Mouse (Mus musculus): Measurements from ENCODE around the gene Pdpr. TPM values are rescaled to one million over a fixed set of nuclear protein-coding genes. Genes with fewer than 3 reads are reported as not detected.

Gene Pdpr
- total RNA-seq (2023), result 10 to 100 TPM; 11.4 to 15.0 TPM

GRCm38 (mm10) chr8:111093865-111094718 is at the start of gene Pdpr:
Gene Pdpr, plus strand, starts transcription at chr8:111094630.

DNA sequence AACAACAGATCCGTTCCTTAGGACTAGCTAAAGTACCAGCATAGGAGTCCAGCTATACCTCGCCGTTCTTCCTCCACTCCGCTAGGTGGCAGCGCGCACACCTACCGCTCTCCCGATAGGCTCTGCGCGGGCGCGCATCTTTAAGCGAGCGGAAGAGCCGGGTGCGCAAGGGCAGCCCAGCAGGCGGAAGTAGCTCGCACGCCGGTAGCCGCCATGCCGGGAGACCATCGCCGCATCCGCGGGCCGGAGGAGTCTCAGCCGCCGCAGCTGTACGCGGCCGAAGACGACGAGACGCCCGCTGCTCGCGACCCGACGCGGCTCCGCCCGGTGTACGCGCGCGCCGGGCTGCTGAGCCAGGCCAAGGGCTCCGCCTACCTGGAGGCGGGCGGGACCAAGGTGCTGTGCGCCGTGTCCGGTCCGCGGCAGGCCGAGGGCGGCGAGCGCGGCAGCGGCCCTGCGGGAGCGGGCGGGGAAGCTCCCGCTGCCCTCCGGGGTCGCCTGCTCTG is 38.2 kb upstream of the Pdpr start, which contains the start of gene Exosc6:
Gene Exosc6, plus strand, starts transcription at position 182 of the 506 bp plus-strand sequence.

DNA sequence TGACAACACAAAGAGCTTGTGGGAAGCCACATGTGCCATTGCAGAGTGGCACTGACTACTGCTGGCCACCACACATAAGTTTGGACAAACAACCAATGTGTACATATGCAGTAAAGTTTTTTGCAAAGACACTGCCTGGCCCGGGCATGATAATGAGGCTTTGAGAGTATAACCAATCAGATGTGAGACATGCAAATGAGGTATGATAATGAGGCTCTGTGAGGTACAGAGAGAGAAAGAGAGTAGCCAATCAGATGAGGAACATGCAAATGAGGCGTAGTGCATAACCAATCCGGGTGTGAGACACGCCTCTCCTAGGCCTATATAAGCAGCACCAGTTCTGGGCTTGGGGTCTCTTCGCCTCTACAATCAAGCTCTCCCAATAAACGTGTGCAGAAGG is 2.1 kb upstream of the Pdpr start, which contains the start of gene Clec18a:
Gene Clec18a, minus strand, starts transcription at position 101 of the 400 bp plus-strand sequence.

Other genes with a start within 250 kb of the Pdpr start
- 10 to 100 TPM; 46.3 to 52.9 TPM for gene Cog4, start 248.0 kb upstream of the Pdpr start, total RNA-seq (2023)
- gene Sf3b3, start 247.8 kb upstream of the Pdpr start, total RNA-seq (2023), result 10 to 100 TPM; 60.0 to 63.3 TPM
- 1 to 10 TPM; 8.2 to 8.5 TPM for gene Fuk, start 192.1 kb upstream of the Pdpr start, total RNA-seq (2023)
- 10 to 100 TPM; 37.8 to 49.0 TPM for gene St3gal2, start 174.7 kb upstream of the Pdpr start, total RNA-seq (2023)
- 10 to 100 TPM; 30.1 to 37.6 TPM for gene Ddx19a, start 96.8 kb upstream of the Pdpr start, total RNA-seq (2023)
- 1 to 10 TPM; 6.0 to 6.4 TPM for gene Ddx19b, start 62.9 kb upstream of the Pdpr start, total RNA-seq (2023)
- gene Aars, start 61.5 kb upstream of the Pdpr start, total RNA-seq (2023), result 10 to 100 TPM; 21.2 to 26.7 TPM
- 1 to 10 TPM; 1.2 to 2.1 TPM for gene Exosc6, start 38.3 kb upstream of the Pdpr start, total RNA-seq (2023)
- not detected for gene Clec18a, start 2.2 kb upstream of the Pdpr start, total RNA-seq (2023)
- 10 to 100 TPM; 53.4 to 54.3 TPM for gene Glg1, start 164.6 kb downstream of the Pdpr start, total RNA-seq (2023)
- 10 to 100 TPM; 47.5 to 49.5 TPM for gene Rfwd3, start 205.6 kb downstream of the Pdpr start, total RNA-seq (2023)
- gene Mlkl, start 243.5 kb downstream of the Pdpr start, total RNA-seq (2023), result 10 to 100 TPM; 18.6 to 21.0 TPM